Mouse (Mus musculus) skeletal muscle tissue, adult 2 months (tissue): ENCODE results near the gene 4930558C23Rik.
A peak's percentile ranks its signal among the peaks of the same experiment; 100 is the strongest.
"Not testable (repeated sequence)": the region's sequence is repeated elsewhere in the genome, so short reads cannot be mapped to it uniquely, and the experiment has no call there.

ENCODE experiments used
- DNase-seq: peaks from one replicate; pipeline ENCODE4 v3.0.0-alpha.2; 2012; ENCODE audit warnings: low read depth, low spot score

The 4930558C23Rik gene

GRCm38 (mm10) chr3:95402741-95403140 is at the start of gene 4930558C23Rik:
Gene 4930558C23Rik, minus strand, starts transcription at chr3:95402841.
- DNase-seq, result no peak

GRCm38 (mm10) chr3:95450915-95451314 is 48.3 kb upstream of the 4930558C23Rik start:
- DNase-seq, result no peak

GRCm38 (mm10) chr3:95450408-95450807 is 47.8 kb upstream of the 4930558C23Rik start:
- peak; percentile 31 for DNase-seq

GRCm38 (mm10) chr3:95445311-95445710 is 42.7 kb upstream of the 4930558C23Rik start:
- DNase-seq, result no peak

GRCm38 (mm10) chr3:95442406-95443117 is 39.9 kb upstream of the 4930558C23Rik start:
- DNase-seq, result no peak

- no peak for DNase-seq
Observed at GRCm38 (mm10) chr3:95439670-95440069, 37.0 kb upstream of the 4930558C23Rik start.

- not testable (repeated sequence) for DNase-seq
Observed at GRCm38 (mm10) chr3:95438636-95439035, 36.0 kb upstream of the 4930558C23Rik start.

GRCm38 (mm10) chr3:95435561-95435960 is 32.9 kb upstream of the 4930558C23Rik start:
- DNase-seq, result no peak

- no peak for DNase-seq
Observed at GRCm38 (mm10) chr3:95434983-95435370, 32.3 kb upstream of the 4930558C23Rik start.

GRCm38 (mm10) chr3:95434136-95434982 is 31.7 kb upstream of the 4930558C23Rik start, which contains the start of gene Arnt:
Gene Arnt, plus strand, starts transcription at chr3:95434388.
- DNase-seq, result peak; percentile 98

- DNase-seq, result no peak
Observed at GRCm38 (mm10) chr3:95433301-95433915, 30.8 kb upstream of the 4930558C23Rik start.

- not testable (repeated sequence) for DNase-seq
Observed at GRCm38 (mm10) chr3:95428423-95428822, 25.8 kb upstream of the 4930558C23Rik start.

GRCm38 (mm10) chr3:95427891-95428238 is 25.2 kb upstream of the 4930558C23Rik start:
- not testable (repeated sequence) for DNase-seq

- not testable (repeated sequence) for DNase-seq
Observed at GRCm38 (mm10) chr3:95427117-95427890, 24.7 kb upstream of the 4930558C23Rik start.

GRCm38 (mm10) chr3:95426476-95426875 is 23.8 kb upstream of the 4930558C23Rik start:
- not testable (repeated sequence) for DNase-seq

GRCm38 (mm10) chr3:95417866-95418265 is 15.2 kb upstream of the 4930558C23Rik start:
- no peak for DNase-seq

- no peak for DNase-seq
Observed at GRCm38 (mm10) chr3:95412268-95412667, 9.6 kb upstream of the 4930558C23Rik start.

GRCm38 (mm10) chr3:95408852-95409251 is 6.2 kb upstream of the 4930558C23Rik start:
- no peak for DNase-seq

- peak; percentile 34 for DNase-seq
Observed at GRCm38 (mm10) chr3:95407728-95408127, 5.1 kb upstream of the 4930558C23Rik start.

GRCm38 (mm10) chr3:95394385-95394784 is 8.3 kb downstream of the 4930558C23Rik start:
- peak; percentile 18 for DNase-seq

- no peak for DNase-seq
Observed at GRCm38 (mm10) chr3:95385401-95386075, 17.1 kb downstream of the 4930558C23Rik start.
